Mouse (Mus musculus): Measurements from ENCODE around the gene Fance. TPM values are rescaled to one million over a fixed set of nuclear protein-coding genes. Genes with fewer than 3 reads are reported as not detected.

The Fance gene
- total and polyA plus RNA-seq, 2 experiments from 2014 or later, result 13.8 to 14.1 TPM

GRCm38 (mm10) chr17:28368449-28368848 lies 55.1 kb downstream of the Fance start:
- Histone ChIP-seq H3K4me3 (ENCODE audit: low read depth, low read length) (no peak overlapping the region), H3K9ac (replicated peaks; ENCODE audit: low read depth, low read length) (no peak overlapping the region), H3K9me3 (replicated peaks; ENCODE audit: control insufficient read depth, low read length) (no peaks in the 10 kb centered on the region), H3K36me3 (replicated peaks; ENCODE audit: control insufficient read depth, insufficient read depth, low read length) (no peaks in the 10 kb centered on the region), H3K27me3 (ENCODE audit: control insufficient read depth, insufficient read depth, low read length) (peaks cover 25% of the 10 kb centered on the region), H3K4me2 (ENCODE audit: low read depth, low read length) (0 out of 2 replicates have a peak overlapping the region, but pooled peaks have one; percentile 7), H3K4me1 (ENCODE audit: control insufficient read depth, insufficient read depth) (peaks cover 5% of the 10 kb centered on the region; the same call in 1 of the 2 replicates), H3K27ac (ENCODE audit: low read depth) (no peak overlapping the region)
- TF ChIP-seq CTCF (IDR thresholded peaks at IDR 0.05; ENCODE audit: low read depth) (peak; percentile 79), EP300 (IDR thresholded peaks at IDR 0.05; ENCODE audit: low read depth) (no peak)
- DNase-seq (ENCODE audit: low spot score) (peak; percentile 71), ATAC-seq (ENCODE audit: insufficient read depth, low read depth) (peak; percentile 54)
- WGBS, result 4% methylated on average over 13 of the region's 13 CpGs

GRCm38 (mm10) chr17:28369056-28369455 lies 55.7 kb downstream of the Fance start:
- DNase-seq (ENCODE audit: low spot score) (no peak), ATAC-seq (ENCODE audit: insufficient read depth, low read depth) (no peak)
- 58% methylated on average over 5 of the region's 5 CpGs for WGBS
- no peaks in the 10 kb centered on the region for H3K9me3 ChIP-seq (replicated peaks; ENCODE audit: control insufficient read depth, low read length)
- no peak overlapping the region for H3K4me2 ChIP-seq (ENCODE audit: low read depth, low read length)
- no peak overlapping the region for H3K27ac ChIP-seq (ENCODE audit: low read depth)
- no peaks in the 10 kb centered on the region for H3K36me3 ChIP-seq (replicated peaks; ENCODE audit: control insufficient read depth, insufficient read depth, low read length)
- H3K4me1 ChIP-seq (ENCODE audit: control insufficient read depth, insufficient read depth), result peaks cover 5% of the 10 kb centered on the region; the same call in 1 of the 2 replicates
- no peak overlapping the region for H3K4me3 ChIP-seq (ENCODE audit: low read depth, low read length)
- TF ChIP-seq CTCF (IDR thresholded peaks at IDR 0.05; ENCODE audit: low read depth), result no peak
- TF ChIP-seq EP300 (IDR thresholded peaks at IDR 0.05; ENCODE audit: low read depth), result no peak
- peaks cover 23% of the 10 kb centered on the region for H3K27me3 ChIP-seq (ENCODE audit: control insufficient read depth, insufficient read depth, low read length)
- H3K9ac ChIP-seq (replicated peaks; ENCODE audit: low read depth, low read length), result no peak overlapping the region

- Histone ChIP-seq H3K4me1 (ENCODE audit: control insufficient read depth, insufficient read depth) (no peaks in the 10 kb centered on the region), H3K4me2 (ENCODE audit: low read depth, low read length) (no peak overlapping the region), H3K36me3 (replicated peaks; ENCODE audit: control insufficient read depth, insufficient read depth, low read length) (no peaks in the 10 kb centered on the region), H3K9ac (replicated peaks; ENCODE audit: low read depth, low read length) (no peak overlapping the region), H3K4me3 (ENCODE audit: low read depth, low read length) (no peak overlapping the region), H3K9me3 (replicated peaks; ENCODE audit: control insufficient read depth, low read length) (no peaks in the 10 kb centered on the region), H3K27me3 (ENCODE audit: control insufficient read depth, insufficient read depth, low read length) (peaks cover 25% of the 10 kb centered on the region), H3K27ac (ENCODE audit: low read depth) (no peak overlapping the region)
- no peak for ATAC-seq (ENCODE audit: insufficient read depth, low read depth)
- no peak for DNase-seq (ENCODE audit: low spot score)
- TF ChIP-seq CTCF (IDR thresholded peaks at IDR 0.05; ENCODE audit: low read depth), result no peak
- no peak for TF ChIP-seq EP300 (IDR thresholded peaks at IDR 0.05; ENCODE audit: low read depth)
- WGBS, result 73% methylated on average over 2 of the region's 2 CpGs
Measured at GRCm38 (mm10) chr17:28371286-28371685, 58.0 kb downstream of the Fance start.

- ATAC-seq (ENCODE audit: insufficient read depth, low read depth), result no peak
- no peak for TF ChIP-seq EP300 (IDR thresholded peaks at IDR 0.05; ENCODE audit: low read depth)
- TF ChIP-seq CTCF (IDR thresholded peaks at IDR 0.05; ENCODE audit: low read depth), result no peak
- Histone ChIP-seq H3K4me3 (ENCODE audit: low read depth, low read length) (no peak overlapping the region), H3K9ac (replicated peaks; ENCODE audit: low read depth, low read length) (no peak overlapping the region), H3K9me3 (replicated peaks; ENCODE audit: control insufficient read depth, low read length) (no peaks in the 10 kb centered on the region), H3K27me3 (ENCODE audit: control insufficient read depth, insufficient read depth, low read length) (peaks cover 28% of the 10 kb centered on the region), H3K4me2 (ENCODE audit: low read depth, low read length) (no peak overlapping the region), H3K4me1 (ENCODE audit: control insufficient read depth, insufficient read depth) (no peaks in the 10 kb centered on the region), H3K27ac (ENCODE audit: low read depth) (no peak overlapping the region), H3K36me3 (replicated peaks; ENCODE audit: control insufficient read depth, insufficient read depth, low read length) (no peaks in the 10 kb centered on the region)
- no peak for DNase-seq (ENCODE audit: low spot score)
- WGBS, result 91% methylated on average over 1 of the region's 1 CpGs
Measured at GRCm38 (mm10) chr17:28371941-28372340, 58.6 kb downstream of the Fance start.

DNA sequence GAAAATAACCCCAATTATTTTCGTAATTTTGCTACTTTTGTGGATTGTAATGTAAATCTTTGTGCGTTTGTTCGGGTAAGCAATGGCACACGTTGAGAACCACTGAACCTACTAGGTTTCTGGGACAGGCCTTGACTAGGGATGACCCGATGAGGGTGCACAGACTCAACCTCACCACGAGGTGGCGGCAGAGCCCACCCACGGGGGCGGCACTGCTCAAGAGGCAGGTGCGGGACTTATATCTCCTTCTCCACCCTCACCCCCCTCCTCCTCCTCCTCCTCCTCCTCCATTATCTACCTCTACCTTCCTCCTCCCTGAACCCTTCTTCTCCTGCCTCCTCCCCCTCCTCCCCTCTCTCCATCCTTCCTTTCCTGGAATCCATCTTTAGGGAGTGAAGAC lies 60.5 kb downstream of the Fance start:
- WGBS, result 16% methylated on average over 10 of the region's 10 CpGs
- ATAC-seq (ENCODE audit: insufficient read depth, low read depth), result 0 out of 2 replicates have a peak, but pooled peaks have one; percentile 15
- peak; percentile 37 for DNase-seq (ENCODE audit: low spot score)
- H3K4me1 ChIP-seq (ENCODE audit: control insufficient read depth, insufficient read depth), result no peaks in the 10 kb centered on the region
- peak; percentile 69 for TF ChIP-seq CTCF (IDR thresholded peaks at IDR 0.05; ENCODE audit: low read depth)
- TF ChIP-seq EP300 (IDR thresholded peaks at IDR 0.05; ENCODE audit: low read depth), result no peak
- H3K36me3 ChIP-seq (replicated peaks; ENCODE audit: control insufficient read depth, insufficient read depth, low read length), result no peaks in the 10 kb centered on the region
- no peak overlapping the region for H3K27ac ChIP-seq (ENCODE audit: low read depth)
- H3K4me3 ChIP-seq (ENCODE audit: low read depth, low read length), result no peak overlapping the region
- H3K27me3 ChIP-seq (ENCODE audit: control insufficient read depth, insufficient read depth, low read length), result peaks cover 28% of the 10 kb centered on the region
- no peak overlapping the region for H3K4me2 ChIP-seq (ENCODE audit: low read depth, low read length)
- no peaks in the 10 kb centered on the region for H3K9me3 ChIP-seq (replicated peaks; ENCODE audit: control insufficient read depth, low read length)
- H3K9ac ChIP-seq (replicated peaks; ENCODE audit: low read depth, low read length), result no peak overlapping the region

DNA sequence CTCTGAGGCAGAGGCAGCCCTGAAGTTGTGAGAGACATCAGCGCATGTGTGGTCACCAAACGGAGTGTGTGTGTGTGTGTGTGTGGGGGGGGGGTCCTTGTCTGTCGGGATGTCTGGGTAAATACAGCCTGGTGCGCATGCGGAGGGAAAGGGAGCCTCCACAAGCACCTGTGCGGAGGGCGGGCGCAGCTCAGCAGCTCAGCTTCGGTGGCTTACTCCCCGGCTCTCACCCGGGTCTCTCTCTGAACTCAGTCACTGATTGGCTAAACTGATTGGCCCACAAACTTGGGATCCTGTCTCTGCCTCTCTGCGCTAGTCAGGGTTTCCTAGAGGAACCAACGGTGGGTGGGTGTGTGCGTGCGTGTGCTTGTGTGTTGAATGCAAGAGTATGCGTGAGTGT lies 61.2 kb downstream of the Fance start:
- TF ChIP-seq EP300 (IDR thresholded peaks at IDR 0.05; ENCODE audit: low read depth), result no peak
- TF ChIP-seq CTCF (IDR thresholded peaks at IDR 0.05; ENCODE audit: low read depth), result no peak
- H3K36me3 ChIP-seq (replicated peaks; ENCODE audit: control insufficient read depth, insufficient read depth, low read length), result no peaks in the 10 kb centered on the region
- WGBS, result 23% methylated on average over 16 of the region's 16 CpGs
- H3K9ac ChIP-seq (replicated peaks; ENCODE audit: low read depth, low read length), result no peak overlapping the region
- no peaks in the 10 kb centered on the region for H3K4me1 ChIP-seq (ENCODE audit: control insufficient read depth, insufficient read depth)
- no peak overlapping the region for H3K4me3 ChIP-seq (ENCODE audit: low read depth, low read length)
- ATAC-seq (ENCODE audit: insufficient read depth, low read depth), result no peak
- H3K9me3 ChIP-seq (replicated peaks; ENCODE audit: control insufficient read depth, low read length), result no peaks in the 10 kb centered on the region
- no peak overlapping the region for H3K27ac ChIP-seq (ENCODE audit: low read depth)
- no peak overlapping the region for H3K4me2 ChIP-seq (ENCODE audit: low read depth, low read length)
- DNase-seq (ENCODE audit: low spot score), result no peak
- peaks cover 28% of the 10 kb centered on the region for H3K27me3 ChIP-seq (ENCODE audit: control insufficient read depth, insufficient read depth, low read length)
